Comparison of ENCODE assay signal across 26 mouse cellular contexts in the genomic region with DNA sequence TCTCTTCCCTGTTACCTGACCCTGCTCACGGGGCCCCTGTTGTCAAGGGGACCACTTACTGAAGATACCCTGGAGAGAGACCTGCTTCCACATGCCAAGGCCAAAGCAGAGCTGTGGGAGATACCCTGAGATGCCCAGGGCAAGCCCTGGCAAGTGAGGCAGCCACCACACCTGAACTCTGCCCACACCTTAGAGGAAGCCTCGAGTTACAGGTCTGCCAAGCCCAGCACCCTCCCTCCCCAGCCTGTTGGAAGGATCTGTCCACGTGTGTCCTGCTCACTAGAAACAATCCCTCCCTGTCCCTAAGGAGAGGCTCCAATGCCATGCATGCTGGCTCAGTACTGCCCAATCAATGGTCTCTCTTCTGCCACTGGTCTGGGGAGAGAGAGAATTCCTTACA. TPM values are rescaled to one million over a fixed set of nuclear protein-coding genes. Genes with fewer than 3 reads are reported as not detected.
DNase-seq lines count a peak whose midpoint lies in the region; ATAC-seq and TF ChIP-seq lines count a peak whose summit lies in the region.
"Had no signal": no experiment of that assay in that cellular context is flagged by ENCODE, and none has a peak within 500 bp of the region (broad histone marks: within the 10 kb centered on the region; RNA-seq: fewer than 3 reads in every experiment).

No protein-coding gene starts in this region.

- H3K27ac ChIP-seq in intestine, postnatal 0 days (ENCODE audit: low read depth, low read length) = no peak overlapping the region
- peak overlapping the region; percentile 26; the same call in 1 of the 2 replicates for H3K27ac ChIP-seq in stomach, embryonic 16.5 days (ENCODE audit: low read length)
- H3K27ac ChIP-seq: forebrain, embryonic 10.5 days; heart, embryonic 15.5 days; hindbrain, embryonic 10.5 days; hindbrain, embryonic 13.5 days had no signal

- no peak overlapping the region for H3K9ac ChIP-seq in intestine, postnatal 0 days (ENCODE audit: low read depth, low read length)
- no peak overlapping the region for H3K9ac ChIP-seq in stomach, embryonic 16.5 days (ENCODE audit: low read length)
- H3K9ac ChIP-seq: forebrain, postnatal 0 days; heart, embryonic 12.5 days; heart, embryonic 15.5 days; hindbrain, embryonic 13.5 days had no signal

- intact Hi-C loops in left cerebral cortex, postnatal 14 days (cut with DNase I) = no loop called here

- 41% methylated on average over 3 of the region's 3 CpGs for WGBS in intestine, postnatal 0 days
- 64% methylated on average over 3 of the region's 3 CpGs for WGBS in stomach, embryonic 16.5 days

- ATAC-seq in intestine, postnatal 0 days = peak; percentile 41
- ATAC-seq in stomach, embryonic 16.5 days (ENCODE audit: insufficient read depth, low FRiP score) = no peak
- ATAC-seq: activated CD4-positive, CD25-positive, alpha-beta regulatory T cell, adult 4 months; forebrain, embryonic 14.5 days; forebrain, postnatal 0 days; hindbrain, embryonic 16.5 days had no signal

- peaks cover 3% of the 10 kb centered on the region for H3K4me1 ChIP-seq in intestine, postnatal 0 days (replicated peaks; ENCODE audit: control insufficient read depth, insufficient read depth, low read length)
- peaks cover 57% of the 10 kb centered on the region for H3K4me1 ChIP-seq in stomach, embryonic 16.5 days (ENCODE audit: control insufficient read depth, insufficient read depth, low read length)

- H3K27me3 ChIP-seq in intestine, postnatal 0 days (replicated peaks; ENCODE audit: control insufficient read depth, insufficient read depth, low read length) = no peaks in the 10 kb centered on the region
- no peaks in the 10 kb centered on the region for H3K27me3 ChIP-seq in stomach, embryonic 16.5 days (ENCODE audit: control insufficient read depth, insufficient read depth, low read length)
- H3K27me3 ChIP-seq: heart, embryonic 12.5 days; heart, embryonic 15.5 days; hindbrain, embryonic 13.5 days had no signal

- no peaks in the 10 kb centered on the region for H3K36me3 ChIP-seq in intestine, postnatal 0 days (ENCODE audit: control insufficient read depth, insufficient read depth)
- 0 out of 2 replicates have a peak, but pooled peaks cover 3% of the 10 kb centered on the region for H3K36me3 ChIP-seq in stomach, embryonic 16.5 days (ENCODE audit: control insufficient read depth, insufficient read depth, low read length)
- H3K36me3 ChIP-seq: heart, embryonic 15.5 days; hindbrain, embryonic 13.5 days had no signal

- no peak for TF ChIP-seq CTCF in intestine, postnatal 0 days (IDR thresholded peaks at IDR 0.05; ENCODE audit: low read depth)

- peak; percentile 43 to 59 for DNase-seq in urinary bladder, adult 18-20 months (ENCODE audit: low spot score in 2 of 2)
- DNase-seq in urinary bladder, postnatal 36 days (ENCODE audit: low spot score in 2 of 2) = no peak
- DNase-seq in ovary, postnatal 10 days (ENCODE audit: low spot score) = no peak
- no peak for DNase-seq in left cerebral cortex, postnatal 14 days (ENCODE audit: low spot score in 2 of 2)
- DNase-seq: adrenal gland, adult 8-10 months; adrenal gland, postnatal 25 days; cerebellum, adult 11-12 months; cerebellum, adult 8-10 months; cerebellum, postnatal 10 days; cerebellum, postnatal 36 days; embryo, embryonic 11 days; forebrain, postnatal 0 days; gastrocnemius, postnatal 25 days; heart, adult 18-20 months; heart, postnatal 10 days; heart, postnatal 36 days had no signal

- no peaks in the 10 kb centered on the region for H3K9me3 ChIP-seq in intestine, postnatal 0 days (ENCODE audit: control insufficient read depth)
- no peaks in the 10 kb centered on the region for H3K9me3 ChIP-seq in stomach, embryonic 16.5 days (replicated peaks; ENCODE audit: control insufficient read depth, low read length)
- H3K9me3 ChIP-seq: heart, embryonic 12.5 days; heart, embryonic 15.5 days; hindbrain, embryonic 13.5 days had no signal

- H3K4me3 ChIP-seq in intestine, postnatal 0 days (ENCODE audit: low read depth, low read length) = no peak overlapping the region
- no peak overlapping the region for H3K4me3 ChIP-seq in stomach, embryonic 16.5 days (replicated peaks; ENCODE audit: low read length)
- H3K4me3 ChIP-seq: forebrain, embryonic 10.5 days; heart, embryonic 12.5 days; heart, embryonic 15.5 days; hindbrain, embryonic 10.5 days; hindbrain, embryonic 13.5 days had no signal

- H3K4me2 ChIP-seq in intestine, postnatal 0 days (replicated peaks; ENCODE audit: low read depth) = no peak overlapping the region
- no peak overlapping the region for H3K4me2 ChIP-seq in stomach, embryonic 16.5 days (ENCODE audit: low read depth, low read length)
- H3K4me2 ChIP-seq: heart, embryonic 12.5 days; heart, embryonic 15.5 days; hindbrain, embryonic 13.5 days had no signal

RNA-seq across cellular contexts. Expression of gene Kazn, which starts 56.2 kb away (rescaled TPM):
- polyA plus RNA-seq in intestine, postnatal 0 days (2015; fragmentation: Nextera tagmentation; extraction: Ambion mirVana) = 17.5 and 20.2 TPM in 2 replicates
- 13.2 and 13.4 TPM in 2 replicates for polyA plus RNA-seq in stomach, embryonic 16.5 days (2015; fragmentation: Nextera tagmentation; extraction: Ambion mirVana)
- total RNA-seq in left cerebral cortex, postnatal 14 days (2021) = 10 to 100 TPM; 77.5 to 81.5 TPM
- polyA plus RNA-seq: activated CD4-positive, CD25-positive, alpha-beta regulatory T cell, adult 4 months had no signal

Comparison
In these comparisons a context has a peak if more than half of its experiments do, and no peak if none do; other contexts are left out.
1. DNase-seq: peak in urinary bladder, adult 18-20 months (2 of 2); none in urinary bladder, postnatal 36 days (0 of 2), ovary, postnatal 10 days (single experiment) and left cerebral cortex, postnatal 14 days (0 of 2).